Mouse (Mus musculus) hematopoietic multipotent progenitor cell, adult 10-12 weeks (in vitro differentiated cells): ENCODE results near the gene Rtl10. TPM values are rescaled to one million over a fixed set of nuclear protein-coding genes. Genes with fewer than 3 reads are reported as not detected.

Experiments
- polyA plus RNA-seq: library from polyadenylated mRNA; stranded (reverse); fragments of >175 nt; gene quantifications from 2 replicates; pipeline ENCODE4 v1.2.3, GENCODE M21; 2012; ENCODE audit warnings: low replicate concordance

The Rtl10 gene
- polyA plus RNA-seq: 2.8 and 3.9 TPM in 2 replicates

GRCm38 (mm10) chr16:18498558-18498990, at the start of gene Rtl10, which contains the start of gene Gnb1l:
TSS of gene Rtl10 (plus strand) at chr16:18498901.
TSS of gene Gnb1l (plus strand) at chr16:18498713.

Other genes starting within 250 kb of the Rtl10 start
- gene Gm49776, start 240.6 kb upstream of the Rtl10 start, polyA plus RNA-seq: 0.40 TPM in 1 of 2 replicates, not detected in the other
- 2.6 and 15.8 TPM in 2 replicates for gene Dgcr8, start 209.7 kb upstream of the Rtl10 start, polyA plus RNA-seq
- 18.3 and 22.8 TPM in 2 replicates for gene Tango2, start 150.8 kb upstream of the Rtl10 start, polyA plus RNA-seq
- 5.0 and 7.9 TPM in 2 replicates for gene Arvcf, start 150.7 kb upstream of the Rtl10 start, polyA plus RNA-seq
- 8.5 and 12.5 TPM in 2 replicates for gene Txnrd2, start 72.5 kb upstream of the Rtl10 start, polyA plus RNA-seq
- 16.4 and 49.9 TPM in 2 replicates for gene Comt, start 72.0 kb upstream of the Rtl10 start, polyA plus RNA-seq
- gene Gnb1l, start 188 bp upstream of the Rtl10 start, polyA plus RNA-seq: 6.1 and 8.9 TPM in 2 replicates
- gene Tbx1, start 91.8 kb downstream of the Rtl10 start, polyA plus RNA-seq: not detected in 2 replicates
- 5.8 and 10.0 TPM in 2 replicates for gene Gp1bb, start 123.5 kb downstream of the Rtl10 start, polyA plus RNA-seq
- gene Gm49601, start 127.5 kb downstream of the Rtl10 start, polyA plus RNA-seq: 0.24 and 2.6 TPM in 2 replicates
- 1.3 and 3.1 TPM in 2 replicates for gene Sept5, start 131.1 kb downstream of the Rtl10 start, polyA plus RNA-seq